Mouse (Mus musculus) CD4-positive, CD25-positive, alpha-beta regulatory T cell, adult 4 months (primary cell): ENCODE data around the gene Foxe3. TPM values are rescaled to one million over a fixed set of nuclear protein-coding genes. Genes with fewer than 3 reads are reported as not detected.

Experiments used
- polyA plus RNA-seq, 2 experiments: library from polyadenylated mRNA; unstranded; fragments of 100-300 nt; shearing (Covaris generic); gene quantifications; one replicate each; pipeline ENCODE4 v1.2.1; 2017

Gene Foxe3
- polyA plus RNA-seq, 2 experiments from 2014 or later = not detected

Other genes with a start within 250 kb of the Foxe3 start
- gene Gm12830, start 104.3 kb downstream of the Foxe3 start, polyA plus RNA-seq = not detected
- under 1 TPM in 1 of 2 experiments, not detected in 1; 0.16 TPM for gene Foxd2, start 17.1 kb downstream of the Foxe3 start, polyA plus RNA-seq
- 10 to 100 TPM; 43.9 to 64.6 TPM for gene Cmpk1, start 61.2 kb upstream of the Foxe3 start, polyA plus RNA-seq
- 1 to 10 TPM; 2.0 TPM for gene Stil, start 74.1 kb upstream of the Foxe3 start, polyA plus RNA-seq
- not detected for gene Tal1, start 130.4 kb upstream of the Foxe3 start, polyA plus RNA-seq
- gene Pdzk1ip1, start 162.7 kb upstream of the Foxe3 start, polyA plus RNA-seq = 10 to 100 TPM; 25.7 to 31.9 TPM
- under 1 TPM in 1 of 2 experiments, not detected in 1; 0.09 TPM for gene Cyp4x1, start 208.3 kb upstream of the Foxe3 start, polyA plus RNA-seq